Mouse (Mus musculus): ENCODE results near the gene Eif2ak3. TPM values are rescaled to one million over a fixed set of nuclear protein-coding genes. Genes with fewer than 3 reads are reported as not detected.
A peak's percentile ranks its signal among the peaks of the same experiment; 100 is the strongest.

Eif2ak3 gene
- polyA plus RNA-seq, 1 experiment: 17.6 TPM

DNA sequence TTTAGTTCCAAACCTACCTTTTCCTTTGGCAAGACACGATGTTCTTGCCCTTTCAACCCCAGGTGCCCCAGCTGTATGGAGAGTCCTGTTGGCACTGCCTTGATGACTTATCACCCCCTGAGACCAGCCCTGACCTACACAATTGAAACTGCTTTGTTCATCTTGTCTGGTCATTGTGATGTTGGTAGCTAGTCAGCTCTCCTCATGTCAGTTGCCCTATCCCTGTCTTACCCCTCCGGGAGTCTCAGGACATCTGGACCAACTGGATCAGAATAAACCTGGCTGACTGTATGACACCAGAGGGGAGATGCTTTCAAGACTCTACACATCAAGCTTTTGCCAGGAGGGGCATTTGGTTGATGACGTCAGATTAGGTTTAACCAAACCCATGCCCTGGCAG is 74.5 kb downstream of the Eif2ak3 start, which contains the start of gene Tex37:
Tex37 (minus strand) TSS at position 101 of the 400 bp plus-strand sequence.
- no peak for TF ChIP-seq CTCF (IDR thresholded peaks at IDR 0.05; ENCODE audit: low read depth, low read length)
- TF ChIP-seq POLR2A (IDR thresholded peaks at IDR 0.05; ENCODE audit: borderline replicate concordance, low read depth, low read length): no peak
- Histone ChIP-seq H3K27ac (ENCODE audit: insufficient read depth, low read depth, low read length) (no peak within 1 kb of the TSS), H3K4me1 (ENCODE audit: control insufficient read depth, insufficient read depth, low read length) (no peaks in the 10 kb centered on the region), H3K4me3 (ENCODE audit: insufficient read depth, low read length) (no peak within 1 kb of the TSS)

DNA sequence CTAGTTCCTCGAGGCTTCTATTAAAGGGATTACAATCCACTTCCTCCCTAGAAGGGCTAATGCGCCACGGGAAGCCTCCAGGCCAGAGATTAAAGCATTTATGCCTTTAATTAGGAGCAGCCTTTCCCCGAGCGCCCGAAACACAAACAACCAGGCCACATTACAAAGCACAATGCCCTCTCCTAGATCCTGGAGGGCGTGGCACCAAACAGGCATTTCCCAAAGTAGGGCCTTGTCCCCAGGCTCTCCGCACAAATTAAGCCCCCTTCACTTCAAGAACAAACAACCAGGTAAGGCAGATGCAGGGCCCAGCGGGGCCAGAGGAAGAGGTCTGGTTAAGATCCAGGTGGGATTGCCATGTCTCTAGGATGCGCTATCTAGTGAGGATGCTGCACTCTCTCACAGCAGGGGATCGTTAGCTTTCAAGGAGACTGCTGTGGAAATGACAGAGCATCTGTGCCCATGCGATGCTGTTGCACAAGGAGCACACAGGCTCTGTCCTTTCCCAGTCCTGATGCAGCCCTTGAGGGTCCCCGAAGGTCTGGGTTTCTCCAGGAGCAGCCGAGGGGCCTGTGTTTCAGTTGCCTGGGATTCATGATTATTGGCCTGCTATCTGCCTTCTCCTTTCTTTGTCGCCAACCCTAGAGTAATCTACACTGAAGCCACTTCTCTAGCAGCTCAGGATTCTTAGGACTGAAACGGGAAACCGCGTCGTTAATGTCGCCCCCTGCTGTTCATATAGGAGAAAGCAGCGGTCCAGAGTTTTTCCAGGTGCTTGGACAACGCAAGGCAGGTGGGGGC is 77.2 kb downstream of the Eif2ak3 start:
- TF ChIP-seq POLR2A (IDR thresholded peaks at IDR 0.05; ENCODE audit: borderline replicate concordance, low read depth, low read length): no peak
- peak; percentile 97 for TF ChIP-seq CTCF (IDR thresholded peaks at IDR 0.05; ENCODE audit: low read depth, low read length)
- no peak overlapping the region for H3K27ac ChIP-seq (ENCODE audit: insufficient read depth, low read depth, low read length)
- H3K4me3 ChIP-seq (ENCODE audit: insufficient read depth, low read length): no peak overlapping the region
- no peaks in the 10 kb centered on the region for H3K4me1 ChIP-seq (ENCODE audit: control insufficient read depth, insufficient read depth, low read length)

DNA sequence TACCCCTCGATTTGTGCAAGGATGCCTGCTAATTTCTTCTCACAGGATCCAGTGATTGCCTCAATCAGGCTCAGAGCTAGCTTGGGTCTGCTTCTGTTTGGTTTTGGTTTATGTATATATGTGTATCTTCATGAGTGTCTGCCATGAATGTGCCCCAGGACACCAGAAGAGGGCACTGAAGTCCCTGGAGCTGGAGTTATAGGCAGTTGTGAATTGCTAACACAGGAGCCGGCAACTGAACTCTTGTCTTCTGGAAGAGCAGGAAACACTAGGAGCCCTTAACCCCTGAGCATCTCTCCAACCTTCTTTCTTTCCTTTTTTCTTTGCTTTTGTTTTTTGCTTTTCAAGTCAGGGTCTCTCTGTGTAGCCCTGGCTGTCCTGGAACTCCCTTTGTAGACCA is 87.5 kb downstream of the Eif2ak3 start:
- Histone ChIP-seq H3K27ac (ENCODE audit: insufficient read depth, low read depth, low read length) (no peak overlapping the region), H3K4me3 (ENCODE audit: insufficient read depth, low read length) (no peak overlapping the region), H3K4me1 (ENCODE audit: control insufficient read depth, insufficient read depth, low read length) (no peaks in the 10 kb centered on the region)
- TF ChIP-seq POLR2A (IDR thresholded peaks at IDR 0.05; ENCODE audit: borderline replicate concordance, low read depth, low read length): no peak
- TF ChIP-seq CTCF (IDR thresholded peaks at IDR 0.05; ENCODE audit: low read depth, low read length): no peak

DNA sequence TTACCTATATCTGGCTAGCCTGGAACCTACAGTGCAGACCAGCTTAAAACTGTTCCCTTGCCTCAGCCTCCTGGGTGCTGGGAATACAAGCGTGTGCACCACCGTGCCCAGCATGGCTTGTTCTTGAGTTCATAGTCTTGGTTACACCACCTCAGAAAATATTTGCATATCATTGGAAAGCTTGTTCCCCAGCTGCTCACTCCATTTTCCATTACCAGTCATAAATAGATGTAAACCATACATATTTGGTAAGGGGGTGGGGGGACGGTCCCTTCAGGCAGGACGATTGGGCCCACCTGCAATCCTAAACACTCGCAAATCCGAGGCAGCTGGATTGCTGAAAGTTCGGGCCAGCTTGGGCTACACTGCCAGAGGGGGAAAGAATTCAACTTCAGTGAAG is 109.0 kb downstream of the Eif2ak3 start:
- H3K4me1 ChIP-seq (ENCODE audit: control insufficient read depth, insufficient read depth, low read length): no peaks in the 10 kb centered on the region
- no peak overlapping the region for H3K4me3 ChIP-seq (ENCODE audit: insufficient read depth, low read length)
- TF ChIP-seq POLR2A (IDR thresholded peaks at IDR 0.05; ENCODE audit: borderline replicate concordance, low read depth, low read length) (no peak), CTCF (IDR thresholded peaks at IDR 0.05; ENCODE audit: low read depth, low read length) (no peak)
- no peak overlapping the region for H3K27ac ChIP-seq (ENCODE audit: insufficient read depth, low read depth, low read length)

DNA sequence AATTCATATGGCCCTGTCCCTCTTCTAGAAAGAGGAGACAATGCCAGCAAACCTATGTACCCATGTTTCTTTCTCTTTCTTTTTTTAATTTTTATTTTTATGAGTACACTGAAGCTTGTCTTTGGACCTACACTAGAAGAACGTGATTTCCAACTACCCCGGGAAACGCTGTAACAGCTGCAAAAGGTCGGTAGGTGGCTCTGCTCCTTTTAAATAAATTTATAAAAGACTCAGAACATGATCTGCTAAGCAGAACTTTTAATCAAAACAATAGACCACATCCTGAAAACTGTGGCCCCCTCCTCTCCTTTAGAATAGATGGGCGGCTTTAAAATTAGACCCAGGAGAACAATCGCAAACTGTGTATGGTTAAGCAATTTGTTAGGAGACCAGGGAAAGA is 109.7 kb downstream of the Eif2ak3 start:
- Histone ChIP-seq H3K4me1 (ENCODE audit: control insufficient read depth, insufficient read depth, low read length) (no peaks in the 10 kb centered on the region), H3K27ac (ENCODE audit: insufficient read depth, low read depth, low read length) (no peak overlapping the region), H3K4me3 (ENCODE audit: insufficient read depth, low read length) (no peak overlapping the region)
- TF ChIP-seq CTCF (IDR thresholded peaks at IDR 0.05; ENCODE audit: low read depth, low read length) (no peak), POLR2A (IDR thresholded peaks at IDR 0.05; ENCODE audit: borderline replicate concordance, low read depth, low read length) (no peak)

Other genes starting within 250 kb of the Eif2ak3 start
- 10.6 and 14.4 TPM in 2 replicates for gene Rpia, start 52.3 kb upstream of the Eif2ak3 start, polyA plus RNA-seq (2012; ENCODE audit: insufficient read depth, insufficient read length, missing spikeins)
- gene Tex37, start 74.4 kb downstream of the Eif2ak3 start, polyA plus RNA-seq (2012; ENCODE audit: insufficient read depth, insufficient read length, missing spikeins): not detected in 2 replicates
- gene Foxi3, start 112.0 kb downstream of the Eif2ak3 start, polyA plus RNA-seq (2012; ENCODE audit: insufficient read depth, insufficient read length, missing spikeins): not detected in 2 replicates

Measured in bone marrow macrophage, adult 2 months (primary cell).